Mouse (Mus musculus) heart, embryonic 13.5 days (tissue): Measurements from ENCODE around the gene AC109138.7. TPM values are rescaled to one million over a fixed set of nuclear protein-coding genes. Genes with fewer than 3 reads are reported as not detected.
"Not testable (repeated sequence)": the region's sequence is repeated elsewhere in the genome, so short reads cannot be mapped to it uniquely, and the experiment has no call there.

Experiments used
- ATAC-seq: fragments of 200-750 bp; cut with Nextera tagmentation; 2 replicates; pipeline ENCODE4 v1.8.0; 2017; ENCODE audit warnings: moderate TSS enrichment; ENCODE audit not compliant: insufficient number of reproducible peaks, low FRiP score, low TSS enrichment; ENCODE audit errors: extremely low read depth
- H3K27ac ChIP-seq: fragments of 300-500 bp; sonication (generic); replicated peaks from 2 replicates; pipeline ENCODE4 v1.5.1; 2015; ENCODE audit warnings: moderate library complexity, mild to moderate bottlenecking, inconsistent platforms
- H3K27me3 ChIP-seq: fragments of 300-500 bp; sonication (generic); replicated peaks from 2 replicates; pipeline ENCODE4 v1.6.1; 2015; ENCODE audit warnings: mild to moderate bottlenecking, inconsistent platforms
- H3K36me3 ChIP-seq: fragments of 300-500 bp; sonication (generic); 2 replicates; pipeline ENCODE4 v1.6.1; 2015; ENCODE audit warnings: mild to moderate bottlenecking, inconsistent platforms
- H3K4me1 ChIP-seq: fragments of 300-500 bp; sonication (generic); 2 replicates; pipeline ENCODE4 v1.6.1; 2015; ENCODE audit warnings: inconsistent platforms
- H3K4me2 ChIP-seq: fragments of 300-500 bp; sonication (generic); 2 replicates; pipeline ENCODE4 v1.6.1; 2015; ENCODE audit warnings: inconsistent platforms, mild to moderate bottlenecking, moderate library complexity
- H3K4me3 ChIP-seq: fragments of 300-500 bp; sonication (generic); 2 replicates; pipeline ENCODE4 v1.5.1; 2015; ENCODE audit warnings: moderate library complexity, mild to moderate bottlenecking, inconsistent platforms
- H3K9ac ChIP-seq: fragments of 300-500 bp; sonication (generic); 2 replicates; pipeline ENCODE4 v1.6.1; 2015; ENCODE audit warnings: inconsistent platforms, mild to moderate bottlenecking, moderate library complexity
- H3K9me3 ChIP-seq: fragments of 300-500 bp; sonication (generic); 2 replicates; pipeline ENCODE4 v1.6.1; 2016; ENCODE audit warnings: inconsistent platforms
- WGBS: fragments of 180-500 bp; shearing (Covaris S2); methylation state at CpG from one replicate; pipeline ENCODE4 v1.1.7; 2015; ENCODE audit warnings: mixed read lengths; 5-methylcytosine and 5-hydroxymethylcytosine counted together
- polyA plus RNA-seq: library from polyadenylated mRNA; unstranded; fragments of >200 nt; fragmentation: Nextera tagmentation; extraction: Ambion mirVana; gene quantifications from 2 replicates; pipeline ENCODE4 v1.2.1, GENCODE M21; 2015

The AC109138.7 gene
- polyA plus RNA-seq, 1 experiment from 2014 or later: not detected

DNA sequence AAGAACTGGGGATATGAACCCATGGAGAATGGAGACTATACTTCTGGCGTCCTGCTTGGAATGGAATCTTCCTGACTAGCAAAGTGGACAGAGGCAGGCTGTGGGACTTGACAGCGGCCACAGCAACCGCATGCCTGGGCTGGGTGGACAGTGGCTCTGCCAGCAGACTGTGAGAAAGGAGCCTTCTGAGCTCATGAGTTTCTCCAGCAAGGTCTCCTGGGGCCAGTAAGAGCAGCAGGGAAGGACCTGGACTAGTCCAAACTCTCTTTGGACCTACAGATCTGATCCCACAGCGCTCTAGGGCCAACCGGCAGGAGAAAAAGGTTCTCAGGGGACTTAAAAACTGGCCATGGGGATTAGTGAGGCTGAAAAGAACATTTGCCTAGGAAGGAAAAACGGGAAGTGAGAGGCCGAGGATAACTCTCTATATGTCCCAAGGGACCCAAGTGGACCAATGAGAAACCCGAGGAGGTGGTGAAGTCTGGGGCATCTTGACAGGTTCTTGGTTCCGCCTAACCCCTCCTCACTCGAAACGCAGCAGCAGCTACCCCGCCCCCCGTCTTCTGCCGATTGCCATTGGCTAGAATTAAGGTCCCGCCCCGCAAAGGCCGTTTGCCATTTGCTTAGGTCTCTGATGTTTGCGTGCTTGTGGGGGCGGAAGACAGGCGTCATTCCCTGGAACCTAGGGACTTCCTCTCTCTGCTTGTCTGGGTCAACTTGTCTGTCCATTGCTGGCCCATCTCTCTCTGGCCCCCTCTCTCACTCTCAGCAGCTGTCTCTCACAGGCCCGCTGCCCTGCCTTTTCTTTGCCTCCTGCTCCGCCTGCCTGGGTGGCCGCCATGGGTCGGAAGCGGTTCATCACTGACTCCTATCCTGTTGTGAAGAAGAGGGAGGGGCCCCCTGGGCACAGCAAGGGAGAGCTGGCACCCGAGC lies 17.4 kb downstream of the AC109138.7 start, which contains the start of gene Pold4:
Gene Pold4, plus strand, starts transcription at position 647 of the 933 bp plus-strand sequence.
- peak within 1 kb of the TSS; percentile 89 for H3K27ac ChIP-seq
- peak; percentile 87 for ATAC-seq
- peak within 1 kb of the TSS; percentile 84 for H3K9ac ChIP-seq
- peaks cover 36% of the 10 kb centered on the region for H3K27me3 ChIP-seq
- no peaks in the 10 kb centered on the region for H3K36me3 ChIP-seq
- peaks cover 20% of the 10 kb centered on the region for H3K4me1 ChIP-seq
- H3K4me2 ChIP-seq: peak within 1 kb of the TSS; percentile 80
- peak within 1 kb of the TSS; percentile 69 for H3K4me3 ChIP-seq
- 8% methylated on average over 26 of the region's 26 CpGs for WGBS
- H3K9me3 ChIP-seq: no peaks in the 10 kb centered on the region

DNA sequence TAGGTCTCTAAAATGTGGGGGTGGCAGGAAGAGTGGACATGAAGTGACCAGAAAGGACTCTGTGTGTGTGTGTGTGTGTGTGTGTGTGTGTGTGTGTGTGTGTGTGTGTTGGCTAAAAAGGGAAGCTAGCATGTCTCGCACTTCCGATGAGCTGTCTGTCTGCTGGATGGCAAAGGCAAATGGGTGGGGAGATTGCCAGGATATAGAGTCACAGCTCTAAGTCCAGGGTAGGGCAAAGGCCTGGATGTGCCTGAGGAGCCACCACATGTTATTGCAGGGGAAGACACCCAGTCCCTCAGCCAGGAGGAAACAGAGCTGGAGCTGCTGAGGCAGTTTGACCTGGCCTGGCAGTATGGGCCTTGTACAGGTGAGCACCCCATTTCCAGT lies 18.0 kb downstream of the AC109138.7 start:
- peaks cover 20% of the 10 kb centered on the region for H3K4me1 ChIP-seq
- peak overlapping the region; percentile 80 for H3K4me2 ChIP-seq
- peak overlapping the region; percentile 84 for H3K9ac ChIP-seq
- peak overlapping the region; percentile 89 for H3K27ac ChIP-seq
- ATAC-seq: no peak
- H3K36me3 ChIP-seq: no peaks in the 10 kb centered on the region
- H3K9me3 ChIP-seq: no peaks in the 10 kb centered on the region
- peak overlapping the region; percentile 69 for H3K4me3 ChIP-seq
- WGBS: 20% methylated on average over 2 of the region's 2 CpGs
- H3K27me3 ChIP-seq: peaks cover 31% of the 10 kb centered on the region

- Histone ChIP-seq H3K4me2 (peak overlapping the region; percentile 80), H3K27me3 (peaks cover 26% of the 10 kb centered on the region), H3K4me3 (peak overlapping the region; percentile 69; the same call in 1 of the 2 replicates), H3K4me1 (peaks cover 20% of the 10 kb centered on the region), H3K36me3 (no peaks in the 10 kb centered on the region), H3K9ac (0 out of 2 replicates have a peak overlapping the region, but pooled peaks have one; percentile 84), H3K9me3 (no peaks in the 10 kb centered on the region), H3K27ac (no peak overlapping the region)
- ATAC-seq: no peak
- WGBS: 78% methylated on average over 7 of the region's 7 CpGs
Measured at GRCm38 (mm10) chr19:4232651-4233050, 18.5 kb downstream of the AC109138.7 start.

DNA sequence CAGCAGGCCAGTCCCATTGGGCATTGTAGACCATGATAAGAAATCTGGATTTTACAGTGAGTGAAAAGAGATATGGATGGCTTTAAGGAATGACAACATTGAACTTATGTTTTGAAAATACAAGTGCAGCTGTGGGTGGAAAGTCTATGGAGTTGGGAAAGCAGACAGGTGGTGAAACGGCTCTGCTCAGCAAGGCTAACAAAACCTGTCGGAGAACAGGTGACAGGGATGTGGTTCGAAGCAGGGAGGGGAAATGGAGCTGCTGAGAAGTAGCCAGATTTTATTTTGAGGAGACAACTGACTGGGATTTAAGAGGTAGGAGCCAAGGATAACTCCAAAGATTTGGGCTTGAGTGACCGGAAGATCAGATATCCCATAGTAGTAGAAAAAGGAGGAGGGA lies 20.4 kb downstream of the AC109138.7 start:
- Histone ChIP-seq H3K27me3 (peaks cover 14% of the 10 kb centered on the region), H3K4me2 (no peak overlapping the region), H3K27ac (no peak overlapping the region), H3K9ac (no peak overlapping the region), H3K4me1 (peaks cover 18% of the 10 kb centered on the region), H3K9me3 (no peaks in the 10 kb centered on the region), H3K4me3 (no peak overlapping the region), H3K36me3 (no peaks in the 10 kb centered on the region)
- WGBS: 66% methylated on average over 4 of the region's 4 CpGs
- no peak for ATAC-seq

DNA sequence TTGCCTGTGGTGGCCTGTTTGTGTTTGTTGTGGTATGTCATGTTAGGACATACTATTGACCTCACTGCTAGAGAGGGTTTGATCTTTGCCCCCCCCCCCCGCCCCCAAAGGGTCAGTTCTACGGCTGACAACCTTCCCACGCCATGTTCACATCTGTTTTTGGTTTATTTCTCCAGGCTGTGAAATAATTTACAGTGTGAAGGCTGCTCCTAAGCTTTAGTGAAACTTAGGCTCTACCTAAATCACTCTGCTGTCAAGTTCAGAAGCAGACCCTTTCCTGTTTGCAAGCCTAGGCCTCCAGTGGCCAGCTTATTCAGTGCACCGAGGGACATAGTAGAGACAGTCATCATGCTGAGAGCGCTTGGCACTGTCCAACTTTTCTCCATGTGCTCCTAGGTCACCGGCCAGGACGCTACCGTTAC lies 26.1 kb downstream of the AC109138.7 start:
- Histone ChIP-seq H3K4me1 (no peaks in the 10 kb centered on the region), H3K9me3 (0 out of 2 replicates have a peak, but pooled peaks cover 2% of the 10 kb centered on the region), H3K4me3 (no peak overlapping the region), H3K9ac (no peak overlapping the region), H3K27me3 (peaks cover 11% of the 10 kb centered on the region; the same call in 1 of the 2 replicates), H3K4me2 (no peak overlapping the region), H3K27ac (no peak overlapping the region), H3K36me3 (no peaks in the 10 kb centered on the region)
- WGBS: 60% methylated on average over 8 of the region's 8 CpGs
- no peak for ATAC-seq

GRCm38 (mm10) chr19:4242416-4242815 lies 28.3 kb downstream of the AC109138.7 start:
- 0 out of 2 replicates have a peak, but pooled peaks cover 2% of the 10 kb centered on the region for H3K9me3 ChIP-seq
- 62% methylated on average over 3 of the region's 3 CpGs for WGBS
- ATAC-seq: no peak

GRCm38 (mm10) chr19:4244775-4245174 lies 30.6 kb downstream of the AC109138.7 start:
- no peaks in the 10 kb centered on the region for H3K36me3 ChIP-seq
- ATAC-seq: no peak
- H3K9ac ChIP-seq: no peak overlapping the region
- H3K4me1 ChIP-seq: no peaks in the 10 kb centered on the region
- H3K9me3 ChIP-seq: 0 out of 2 replicates have a peak, but pooled peaks cover 2% of the 10 kb centered on the region
- no peak overlapping the region for H3K4me2 ChIP-seq
- H3K27me3 ChIP-seq: no peaks in the 10 kb centered on the region
- H3K27ac ChIP-seq: no peak overlapping the region
- H3K4me3 ChIP-seq: no peak overlapping the region
- 71% methylated on average over 6 of the region's 6 CpGs for WGBS

More at GRCm38 (mm10) chr19:4242416-4242815, 28.3 kb downstream of the AC109138.7 start:
- no peak overlapping the region for H3K27ac ChIP-seq
- H3K4me3 ChIP-seq: no peak overlapping the region
- no peaks in the 10 kb centered on the region for H3K36me3 ChIP-seq
- H3K4me2 ChIP-seq: no peak overlapping the region
- no peak overlapping the region for H3K9ac ChIP-seq
- no peaks in the 10 kb centered on the region for H3K4me1 ChIP-seq
- H3K27me3 ChIP-seq: no peaks in the 10 kb centered on the region

DNA sequence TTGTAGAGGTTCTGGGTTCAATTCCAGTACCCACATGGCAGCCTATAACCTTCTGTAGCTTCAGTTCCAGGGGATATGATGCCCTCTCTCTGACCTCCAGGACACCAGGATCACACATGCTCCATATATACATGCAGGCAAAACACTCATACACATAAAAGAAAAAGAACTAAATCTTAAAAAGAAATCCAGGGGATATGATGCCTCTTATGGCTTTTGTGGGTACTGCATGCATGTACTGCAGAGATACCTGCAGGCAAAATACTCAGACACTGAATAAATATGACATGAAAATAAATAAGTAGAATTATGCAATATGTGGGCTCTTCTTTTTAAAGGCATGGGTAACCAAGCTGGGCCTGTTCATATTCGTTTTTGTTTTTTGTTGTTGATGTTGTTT lies 32.9 kb downstream of the AC109138.7 start:
- no peaks in the 10 kb centered on the region for H3K4me1 ChIP-seq
- H3K36me3 ChIP-seq: no peaks in the 10 kb centered on the region
- no peak overlapping the region for H3K4me3 ChIP-seq
- H3K9me3 ChIP-seq: 0 out of 2 replicates have a peak, but pooled peaks cover 2% of the 10 kb centered on the region
- 51% methylated on average over 1 of the region's 1 CpGs for WGBS
- H3K27me3 ChIP-seq: 0 out of 2 replicates have a peak, but pooled peaks cover 3% of the 10 kb centered on the region
- no peak overlapping the region for H3K27ac ChIP-seq
- H3K9ac ChIP-seq: no peak overlapping the region
- no peak for ATAC-seq
- H3K4me2 ChIP-seq: no peak overlapping the region

DNA sequence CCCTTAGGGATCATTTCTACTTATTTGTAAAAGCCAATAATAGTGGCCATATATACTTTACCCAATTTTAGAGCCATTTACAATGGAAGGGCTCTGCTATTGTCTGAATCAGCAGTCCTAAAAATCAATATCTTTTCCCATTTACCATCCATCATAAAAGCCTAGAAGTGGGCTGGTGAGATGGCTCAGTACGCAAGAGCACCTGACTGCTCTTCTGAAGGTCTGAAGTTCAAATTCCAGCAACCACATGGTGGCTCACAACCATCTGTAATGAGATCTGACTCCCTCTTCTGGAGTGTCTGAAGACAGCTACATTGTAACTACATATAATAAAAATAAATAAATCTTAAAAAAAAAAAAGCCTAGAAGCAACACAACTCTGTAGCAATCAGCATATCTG lies 34.5 kb downstream of the AC109138.7 start:
- H3K4me1 ChIP-seq, H3K36me3 ChIP-seq, H3K9me3 ChIP-seq, H3K4me3 ChIP-seq, ATAC-seq, H3K9ac ChIP-seq, H3K4me2 ChIP-seq, H3K27ac ChIP-seq, H3K27me3 ChIP-seq: not testable (repeated sequence)
- 58% methylated on average over 1 of the region's 1 CpGs for WGBS

GRCm38 (mm10) chr19:4254230-4254629 lies 40.1 kb downstream of the AC109138.7 start:
- Histone ChIP-seq H3K4me1 (peaks cover 16% of the 10 kb centered on the region), H3K4me2 (no peak overlapping the region), H3K4me3 (no peak overlapping the region), H3K9ac (no peak overlapping the region), H3K27me3 (0 out of 2 replicates have a peak, but pooled peaks cover 3% of the 10 kb centered on the region), H3K9me3 (no peaks in the 10 kb centered on the region), H3K27ac (no peak overlapping the region), H3K36me3 (no peaks in the 10 kb centered on the region)
- no peak for ATAC-seq
- WGBS: 73% methylated on average over 7 of the region's 7 CpGs

- H3K36me3 ChIP-seq: no peaks in the 10 kb centered on the region
- no peak for ATAC-seq
- H3K4me2 ChIP-seq: no peak overlapping the region
- H3K9me3 ChIP-seq: no peaks in the 10 kb centered on the region
- peaks cover 16% of the 10 kb centered on the region for H3K4me1 ChIP-seq
- H3K27me3 ChIP-seq: no peaks in the 10 kb centered on the region
- H3K27ac ChIP-seq: no peak overlapping the region
- H3K9ac ChIP-seq: no peak overlapping the region
- no peak overlapping the region for H3K4me3 ChIP-seq
- 68% methylated on average over 11 of the region's 11 CpGs for WGBS
Measured at GRCm38 (mm10) chr19:4255583-4256162, 41.5 kb downstream of the AC109138.7 start.
